Mouse (Mus musculus): Measurements from ENCODE around the gene Selenoo. TPM values are rescaled to one million over a fixed set of nuclear protein-coding genes. Genes with fewer than 3 reads are reported as not detected.

Selenoo gene
- polyA plus RNA-seq (2012; rRNA removed): 27.7 and 41.4 TPM in 2 replicates

DNA sequence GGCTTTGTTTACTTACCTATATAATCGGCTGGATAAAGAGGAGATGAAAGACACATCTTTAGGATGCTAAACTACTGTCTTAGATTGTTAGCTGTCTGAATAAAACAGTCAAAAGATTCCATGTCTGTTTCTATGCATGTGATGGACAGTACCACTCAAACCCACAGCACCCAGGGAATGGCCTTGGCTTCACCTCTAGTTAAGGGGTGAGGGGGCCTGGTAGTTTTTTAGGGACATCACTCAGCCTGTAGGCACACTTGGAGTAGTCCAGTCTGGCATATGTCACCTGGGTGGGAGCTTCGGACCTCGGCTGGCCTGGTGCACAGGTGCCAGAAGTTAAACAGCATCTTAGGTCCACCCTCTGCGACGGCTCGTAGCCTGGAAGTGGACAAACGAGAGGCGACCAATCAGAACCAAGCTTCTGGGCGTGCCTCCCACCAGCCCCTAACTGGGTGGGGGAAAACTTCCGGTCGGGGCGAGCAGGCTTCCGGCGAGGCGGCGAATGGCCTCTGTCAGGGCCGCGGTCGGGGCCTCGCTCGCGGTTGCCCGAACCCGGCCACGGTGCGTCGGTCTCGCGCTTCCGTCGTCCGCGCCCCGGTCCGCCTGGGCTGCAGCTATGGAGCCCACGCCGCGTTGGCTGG is at the start of gene Selenoo:
Gene Selenoo (plus strand): TSS at position 478 of the 641 bp plus-strand sequence.
- peak within 1 kb of the TSS; percentile 79 for H3K27ac ChIP-seq (ENCODE audit: insufficient read depth, low read length)
- WGBS: 1% methylated on average over 38 of the region's 38 CpGs
- H3K4me1 ChIP-seq (ENCODE audit: control insufficient read depth, insufficient read depth, insufficient read length): peaks cover 3% of the 10 kb centered on the region; the same call in 1 of the 2 replicates
- peak; percentile 38 to 86 for DNase-seq (ENCODE audit: low read depth in 1 of 2, low spot score in 2 of 2)
- peaks cover 27% of the 10 kb centered on the region for H3K36me3 ChIP-seq (ENCODE audit: control insufficient read depth, insufficient read depth, low read length)
- TF ChIP-seq CTCF (IDR thresholded peaks at IDR 0.05; ENCODE audit: extremely low read depth, insufficient read depth, insufficient read length, insufficient replicate concordance) (no peak), POLR2A (IDR thresholded peaks at IDR 0.05; ENCODE audit: low read depth, low read length) (peak; percentile 82)
- H3K27me3 ChIP-seq (ENCODE audit: control insufficient read depth, insufficient read depth, low read length): no peaks in the 10 kb centered on the region
- H3K4me3 ChIP-seq (ENCODE audit: extremely low read depth, insufficient read depth, insufficient read length): peak within 1 kb of the TSS; percentile 86

DNA sequence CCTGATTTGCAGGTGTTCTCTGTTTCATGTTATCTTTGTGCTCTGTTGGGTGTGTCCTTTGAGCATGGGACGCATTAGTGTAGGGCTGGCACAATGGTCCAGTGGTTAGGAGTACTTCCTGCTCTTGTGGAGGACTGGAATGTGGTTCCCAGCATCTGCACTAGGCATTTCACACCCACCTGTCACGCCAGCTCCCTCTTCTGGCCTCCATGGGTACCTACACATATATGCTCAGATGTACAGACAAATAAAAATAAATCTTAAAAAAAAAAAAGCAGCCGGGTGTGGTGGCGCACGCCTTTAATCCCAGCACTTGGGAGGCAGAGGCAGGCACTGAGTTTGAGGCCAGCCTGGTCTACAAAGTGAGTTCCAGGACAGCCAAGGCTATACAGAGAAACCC is 44.5 kb upstream of the Selenoo start:
- H3K4me1 ChIP-seq (ENCODE audit: control insufficient read depth, insufficient read depth, insufficient read length): no peaks in the 10 kb centered on the region
- no peak overlapping the region for H3K4me3 ChIP-seq (ENCODE audit: extremely low read depth, insufficient read depth, insufficient read length)
- no peak overlapping the region for H3K27ac ChIP-seq (ENCODE audit: insufficient read depth, low read length)
- WGBS: 72% methylated on average over 5 of the region's 5 CpGs
- no peak for DNase-seq (ENCODE audit: low read depth in 1 of 2, low spot score in 2 of 2)
- TF ChIP-seq POLR2A (IDR thresholded peaks at IDR 0.05; ENCODE audit: low read depth, low read length) (no peak), CTCF (IDR thresholded peaks at IDR 0.05; ENCODE audit: extremely low read depth, insufficient read depth, insufficient read length, insufficient replicate concordance) (no peak)
- no peaks in the 10 kb centered on the region; the same call in 1 of the 2 replicates for H3K27me3 ChIP-seq (ENCODE audit: control insufficient read depth, insufficient read depth, low read length)
- H3K36me3 ChIP-seq (ENCODE audit: control insufficient read depth, insufficient read depth, low read length): no peaks in the 10 kb centered on the region

DNA sequence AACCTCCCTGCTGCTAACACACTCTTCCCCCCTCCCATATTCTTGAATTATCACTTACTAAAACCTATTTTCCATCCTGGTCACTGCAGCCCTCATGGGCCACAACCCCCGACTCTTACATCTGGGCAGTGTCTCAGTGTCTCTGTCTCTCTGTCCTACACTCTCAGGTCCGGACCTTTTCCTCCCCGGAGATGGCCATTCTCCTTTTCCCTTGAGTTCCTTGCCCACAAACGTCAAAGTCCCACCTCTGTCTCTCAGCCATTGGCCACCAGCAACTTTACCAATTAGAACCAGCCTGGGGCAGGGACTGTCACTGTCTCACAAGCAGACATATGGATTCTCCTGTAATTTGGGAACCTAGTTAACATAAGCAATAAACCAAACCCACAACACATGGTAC is 42.5 kb upstream of the Selenoo start:
- Histone ChIP-seq H3K36me3 (ENCODE audit: control insufficient read depth, insufficient read depth, low read length) (no peaks in the 10 kb centered on the region), H3K4me3 (ENCODE audit: extremely low read depth, insufficient read depth, insufficient read length) (no peak overlapping the region), H3K27me3 (ENCODE audit: control insufficient read depth, insufficient read depth, low read length) (no peaks in the 10 kb centered on the region; the same call in 1 of the 2 replicates), H3K4me1 (ENCODE audit: control insufficient read depth, insufficient read depth, insufficient read length) (no peaks in the 10 kb centered on the region), H3K27ac (ENCODE audit: insufficient read depth, low read length) (no peak overlapping the region)
- WGBS: 72% methylated on average over 4 of the region's 4 CpGs
- DNase-seq (ENCODE audit: low read depth in 1 of 2, low spot score in 2 of 2): no peak
- TF ChIP-seq POLR2A (IDR thresholded peaks at IDR 0.05; ENCODE audit: low read depth, low read length) (no peak), CTCF (IDR thresholded peaks at IDR 0.05; ENCODE audit: extremely low read depth, insufficient read depth, insufficient read length, insufficient replicate concordance) (no peak)

DNA sequence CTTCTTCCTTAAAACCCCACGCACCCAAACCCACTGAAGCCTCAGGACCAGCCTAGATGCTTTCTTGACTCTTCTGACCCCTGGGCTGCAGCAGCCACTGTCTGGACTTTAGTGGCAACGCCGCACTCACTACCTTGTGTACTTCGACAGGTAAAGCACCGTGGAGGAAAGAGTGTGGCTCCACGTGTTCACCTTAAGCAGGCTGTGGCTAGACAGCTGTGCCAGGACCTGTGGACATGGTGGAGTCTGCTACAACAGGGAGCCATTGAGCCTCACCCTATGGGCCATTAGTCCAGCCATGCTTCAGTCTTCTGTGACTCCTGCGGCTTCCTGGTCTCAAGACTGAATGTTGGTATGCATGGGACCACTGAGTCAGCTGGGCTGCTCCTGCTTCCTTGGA is 34.2 kb upstream of the Selenoo start:
- Histone ChIP-seq H3K27me3 (ENCODE audit: control insufficient read depth, insufficient read depth, low read length) (peaks cover 8% of the 10 kb centered on the region), H3K27ac (ENCODE audit: insufficient read depth, low read length) (no peak overlapping the region)

DNA sequence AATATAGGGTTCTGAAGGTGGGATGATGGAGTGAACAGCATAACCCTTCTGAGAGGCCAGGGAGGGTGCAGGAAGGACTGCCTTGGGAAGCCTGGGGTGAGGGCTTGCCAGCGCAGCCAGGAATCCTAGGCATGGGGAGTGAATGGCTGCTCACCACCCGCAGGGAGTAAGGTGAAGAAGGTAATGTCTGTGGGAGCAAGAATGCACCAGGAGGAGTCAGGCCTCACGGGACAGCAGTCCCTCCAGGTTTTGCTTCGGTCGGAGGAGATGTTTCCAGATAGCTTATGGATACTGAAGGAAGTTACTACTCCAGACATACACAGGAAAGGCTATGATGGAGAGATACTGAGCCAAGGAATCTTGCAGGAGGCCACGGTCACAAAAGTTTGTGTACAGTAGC is 30.1 kb upstream of the Selenoo start:
- H3K36me3 ChIP-seq (ENCODE audit: control insufficient read depth, insufficient read depth, low read length): no peaks in the 10 kb centered on the region
- no peak overlapping the region for H3K27ac ChIP-seq (ENCODE audit: insufficient read depth, low read length)
- DNase-seq (ENCODE audit: low read depth in 1 of 2, low spot score in 2 of 2): no peak
- H3K4me1 ChIP-seq (ENCODE audit: control insufficient read depth, insufficient read depth, insufficient read length): peaks cover 3% of the 10 kb centered on the region
- peaks cover 17% of the 10 kb centered on the region for H3K27me3 ChIP-seq (ENCODE audit: control insufficient read depth, insufficient read depth, low read length)
- 44% methylated on average over 6 of the region's 6 CpGs for WGBS
- no peak overlapping the region for H3K4me3 ChIP-seq (ENCODE audit: extremely low read depth, insufficient read depth, insufficient read length)
- no peak for TF ChIP-seq CTCF (IDR thresholded peaks at IDR 0.05; ENCODE audit: extremely low read depth, insufficient read depth, insufficient read length, insufficient replicate concordance)
- TF ChIP-seq POLR2A (IDR thresholded peaks at IDR 0.05; ENCODE audit: low read depth, low read length): no peak

More for the DNA sequence above, 34.2 kb upstream of the Selenoo start:
- no peak overlapping the region for H3K4me3 ChIP-seq (ENCODE audit: extremely low read depth, insufficient read depth, insufficient read length)
- H3K4me1 ChIP-seq (ENCODE audit: control insufficient read depth, insufficient read depth, insufficient read length): no peaks in the 10 kb centered on the region
- H3K36me3 ChIP-seq (ENCODE audit: control insufficient read depth, insufficient read depth, low read length): no peaks in the 10 kb centered on the region
- 90% methylated on average over 7 of the region's 7 CpGs for WGBS
- no peak for TF ChIP-seq CTCF (IDR thresholded peaks at IDR 0.05; ENCODE audit: extremely low read depth, insufficient read depth, insufficient read length, insufficient replicate concordance)
- no peak for TF ChIP-seq POLR2A (IDR thresholded peaks at IDR 0.05; ENCODE audit: low read depth, low read length)
- DNase-seq (ENCODE audit: low read depth in 1 of 2, low spot score in 2 of 2): no peak

DNA sequence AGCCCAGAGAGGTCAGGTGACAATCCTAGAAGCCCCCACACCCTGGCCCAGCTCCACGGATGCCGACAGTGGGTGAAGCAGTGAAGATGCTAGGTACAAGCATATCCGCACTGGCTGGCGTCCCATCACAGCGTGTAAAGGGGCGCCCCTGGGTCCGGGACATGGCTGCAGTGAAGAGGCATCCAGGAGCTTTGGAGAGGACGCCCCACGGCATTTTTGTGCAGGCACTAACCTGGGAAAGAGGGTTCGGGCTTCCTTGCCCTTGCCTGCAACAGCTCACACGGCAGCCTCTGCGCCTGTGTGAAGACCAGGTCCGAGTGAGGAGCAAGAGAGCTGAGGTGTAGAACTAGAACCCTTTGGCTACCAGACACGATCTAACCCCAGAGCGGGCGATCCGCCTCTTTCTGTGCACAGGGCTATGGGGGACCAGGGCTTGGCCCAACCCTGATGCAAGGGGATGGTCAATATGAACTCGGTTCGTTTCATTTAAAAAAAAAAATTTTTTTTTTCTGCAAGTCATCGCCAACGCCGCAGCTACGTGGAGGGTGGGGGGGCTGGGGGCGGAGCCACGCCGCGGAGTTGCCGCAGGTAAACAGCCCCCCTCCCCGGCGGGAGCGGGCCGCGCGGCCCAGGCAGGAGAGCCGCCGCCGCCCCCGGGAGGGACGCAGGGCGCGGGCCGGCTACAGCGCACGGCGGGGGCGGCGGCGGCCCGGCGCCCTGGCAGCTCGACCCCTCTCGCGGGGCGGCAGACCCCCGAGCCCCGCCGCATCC is 29.5 kb upstream of the Selenoo start, which contains the start of gene Panx2:
Gene Panx2 (plus strand): TSS at position 574 of the 771 bp plus-strand sequence.
- H3K27ac ChIP-seq (ENCODE audit: insufficient read depth, low read length): no peak within 1 kb of the TSS
- TF ChIP-seq CTCF (IDR thresholded peaks at IDR 0.05; ENCODE audit: extremely low read depth, insufficient read depth, insufficient read length, insufficient replicate concordance): no peak
- TF ChIP-seq POLR2A (IDR thresholded peaks at IDR 0.05; ENCODE audit: low read depth, low read length): no peak
- WGBS: 5% methylated on average over 40 of the region's 57 CpGs
- H3K4me1 ChIP-seq (ENCODE audit: control insufficient read depth, insufficient read depth, insufficient read length): peaks cover 3% of the 10 kb centered on the region
- no peaks in the 10 kb centered on the region for H3K36me3 ChIP-seq (ENCODE audit: control insufficient read depth, insufficient read depth, low read length)
- DNase-seq (ENCODE audit: low read depth in 1 of 2, low spot score in 2 of 2): no peak
- H3K4me3 ChIP-seq (ENCODE audit: extremely low read depth, insufficient read depth, insufficient read length): peak within 1 kb of the TSS; percentile 34; the same call in 1 of the 2 replicates
- H3K27me3 ChIP-seq (ENCODE audit: control insufficient read depth, insufficient read depth, low read length): peaks cover 17% of the 10 kb centered on the region

All from spleen, adult 2 months (tissue).